Mouse (Mus musculus): ENCODE data around the gene Htt. TPM values are rescaled to one million over a fixed set of nuclear protein-coding genes. Genes with fewer than 3 reads are reported as not detected.

Gene Htt
- polyA plus RNA-seq, 1 experiment from 2014 or later = 7.9 TPM

GRCm38 (mm10) chr5:34955630-34956029 lies 194.1 kb downstream of the Htt start:
- DNase-seq (ENCODE audit: low spot score) (peak; percentile 52), ATAC-seq (no peak)
- no peaks in the 10 kb centered on the region for H3K36me3 ChIP-seq (ENCODE audit: control insufficient read depth, insufficient read depth, low read length)
- no peaks in the 10 kb centered on the region for H3K9me3 ChIP-seq (replicated peaks; ENCODE audit: control insufficient read depth, low read length)
- 64% methylated on average over 5 of the region's 5 CpGs for WGBS
- no peak overlapping the region for H3K4me2 ChIP-seq (ENCODE audit: low read length)
- H3K4me1 ChIP-seq (ENCODE audit: control insufficient read depth, insufficient read depth, low read length) = peaks cover 39% of the 10 kb centered on the region
- no peak overlapping the region for H3K9ac ChIP-seq (ENCODE audit: low read length)
- H3K4me3 ChIP-seq (ENCODE audit: low read depth, low read length) = no peak overlapping the region
- no peaks in the 10 kb centered on the region for H3K27me3 ChIP-seq (replicated peaks; ENCODE audit: control insufficient read depth, insufficient read depth, low read length)
- H3K27ac ChIP-seq (ENCODE audit: low read depth, low read length) = 0 out of 2 replicates have a peak overlapping the region, but pooled peaks have one; percentile 30

DNA sequence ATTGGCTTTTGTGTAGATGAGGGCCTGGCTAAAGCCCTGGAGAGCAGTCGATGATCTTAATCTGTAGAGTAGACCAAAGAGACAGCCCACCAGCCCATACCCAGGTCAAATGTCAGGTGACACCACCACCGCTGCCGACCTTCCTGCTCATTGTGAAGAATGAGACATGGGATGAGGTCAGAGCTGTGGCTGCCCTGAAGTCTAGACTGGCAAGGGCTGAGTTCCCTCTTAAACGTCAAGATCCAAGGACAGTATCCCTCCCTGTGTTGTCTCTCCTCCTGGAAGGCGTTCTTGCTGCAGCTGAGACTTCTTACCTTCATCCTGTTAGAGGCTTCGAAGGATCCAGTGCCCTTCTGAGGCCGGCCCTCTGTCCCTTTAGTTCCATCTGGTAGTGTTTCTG lies 194.6 kb downstream of the Htt start:
- WGBS = 92% methylated on average over 7 of the region's 7 CpGs
- no peaks in the 10 kb centered on the region for H3K36me3 ChIP-seq (ENCODE audit: control insufficient read depth, insufficient read depth, low read length)
- H3K27ac ChIP-seq (ENCODE audit: low read depth, low read length) = no peak overlapping the region
- H3K4me1 ChIP-seq (ENCODE audit: control insufficient read depth, insufficient read depth, low read length) = peaks cover 34% of the 10 kb centered on the region
- H3K4me2 ChIP-seq (ENCODE audit: low read length) = no peak overlapping the region
- no peaks in the 10 kb centered on the region for H3K27me3 ChIP-seq (replicated peaks; ENCODE audit: control insufficient read depth, insufficient read depth, low read length)
- H3K9ac ChIP-seq (ENCODE audit: low read length) = no peak overlapping the region
- ATAC-seq (no peak), DNase-seq (ENCODE audit: low spot score) (no peak)
- H3K4me3 ChIP-seq (ENCODE audit: low read depth, low read length) = no peak overlapping the region
- no peaks in the 10 kb centered on the region for H3K9me3 ChIP-seq (replicated peaks; ENCODE audit: control insufficient read depth, low read length)

DNA sequence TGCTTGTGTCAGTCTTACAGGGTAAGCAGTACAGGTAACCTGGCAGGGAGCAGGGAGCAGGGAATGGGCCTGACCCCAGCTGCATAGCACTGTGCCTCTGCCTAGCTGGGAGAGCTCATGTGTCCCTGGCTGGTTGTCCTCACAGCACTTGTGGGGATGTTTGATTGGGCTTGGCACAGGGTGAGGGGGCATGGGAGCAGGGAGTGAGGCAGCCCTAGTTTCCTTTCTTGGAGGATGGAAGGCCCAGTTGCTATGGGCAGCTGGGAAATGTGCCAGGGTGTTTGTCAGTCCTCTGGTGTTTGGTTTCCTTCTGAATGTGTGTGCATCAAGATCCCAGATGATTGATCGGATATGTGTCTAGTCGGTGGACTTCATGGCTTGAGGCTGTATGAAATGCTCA lies 195.5 kb downstream of the Htt start:
- H3K9me3 ChIP-seq (replicated peaks; ENCODE audit: control insufficient read depth, low read length) = no peaks in the 10 kb centered on the region
- peak; percentile 61 for DNase-seq (ENCODE audit: low spot score)
- 85% methylated on average over 2 of the region's 2 CpGs for WGBS
- H3K4me2 ChIP-seq (ENCODE audit: low read length) = no peak overlapping the region
- ATAC-seq = peak; percentile 49; the same call in 1 of the 2 replicates
- H3K9ac ChIP-seq (ENCODE audit: low read length) = no peak overlapping the region
- no peak overlapping the region for H3K4me3 ChIP-seq (ENCODE audit: low read depth, low read length)
- H3K36me3 ChIP-seq (ENCODE audit: control insufficient read depth, insufficient read depth, low read length) = no peaks in the 10 kb centered on the region
- H3K27me3 ChIP-seq (replicated peaks; ENCODE audit: control insufficient read depth, insufficient read depth, low read length) = no peaks in the 10 kb centered on the region
- H3K27ac ChIP-seq (ENCODE audit: low read depth, low read length) = no peak overlapping the region
- H3K4me1 ChIP-seq (ENCODE audit: control insufficient read depth, insufficient read depth, low read length) = peaks cover 29% of the 10 kb centered on the region

- WGBS = 90% methylated on average over 1 of the region's 1 CpGs
- no peak for DNase-seq (ENCODE audit: low spot score)
- H3K9me3 ChIP-seq (replicated peaks; ENCODE audit: control insufficient read depth, low read length) = no peaks in the 10 kb centered on the region
Observed at GRCm38 (mm10) chr5:34960021-34960420, 198.5 kb downstream of the Htt start.

More at GRCm38 (mm10) chr5:34960021-34960420, 198.5 kb downstream of the Htt start:
- Histone ChIP-seq H3K27me3 (replicated peaks; ENCODE audit: control insufficient read depth, insufficient read depth, low read length) (no peaks in the 10 kb centered on the region), H3K36me3 (ENCODE audit: control insufficient read depth, insufficient read depth, low read length) (peaks cover 7% of the 10 kb centered on the region), H3K27ac (ENCODE audit: low read depth, low read length) (no peak overlapping the region), H3K9ac (ENCODE audit: low read length) (no peak overlapping the region), H3K4me3 (ENCODE audit: low read depth, low read length) (no peak overlapping the region), H3K4me2 (ENCODE audit: low read length) (no peak overlapping the region), H3K4me1 (ENCODE audit: control insufficient read depth, insufficient read depth, low read length) (peaks cover 26% of the 10 kb centered on the region)
- no peak for ATAC-seq

MicroRNAs encoded within 50 kb of the gene (microRNA counts, 519-probe panel; counts per million panel counts)
- microRNA mmu-miR-467g = not detected

Small RNA genes within 50 kb of the gene (microRNA-seq; reads per million reads assigned to microRNA genes)
- not detected for gene Mir467g

Other genes with a start within 250 kb of the Htt start
- 3.6 and 4.8 TPM in 2 replicates for gene Tnip2, start 247.7 kb upstream of the Htt start, polyA plus RNA-seq (2014; fragmentation: Nextera tagmentation; extraction: Ambion mirVana)
- gene Sh3bp2, start 235.9 kb upstream of the Htt start, polyA plus RNA-seq (2014; fragmentation: Nextera tagmentation; extraction: Ambion mirVana) = 18.8 and 27.8 TPM in 2 replicates
- 166 and 196 TPM in 2 replicates for gene Add1, start 188.1 kb upstream of the Htt start, polyA plus RNA-seq (2014; fragmentation: Nextera tagmentation; extraction: Ambion mirVana)
- gene Mfsd10, start 124.5 kb upstream of the Htt start, polyA plus RNA-seq (2014; fragmentation: Nextera tagmentation; extraction: Ambion mirVana) = 72.8 and 84.8 TPM in 2 replicates
- gene Nop14, start 101.6 kb upstream of the Htt start, polyA plus RNA-seq (2014; fragmentation: Nextera tagmentation; extraction: Ambion mirVana) = 23.5 and 24.2 TPM in 2 replicates
- gene Grk4, start 101.4 kb upstream of the Htt start, polyA plus RNA-seq (2014; fragmentation: Nextera tagmentation; extraction: Ambion mirVana) = 1.2 TPM in 2 replicates
- 5.5 and 7.4 TPM in 2 replicates for gene Msantd1, start 146.3 kb downstream of the Htt start, polyA plus RNA-seq (2014; fragmentation: Nextera tagmentation; extraction: Ambion mirVana)
- gene Rgs12, start 187.7 kb downstream of the Htt start, polyA plus RNA-seq (2014; fragmentation: Nextera tagmentation; extraction: Ambion mirVana) = 37.2 and 37.4 TPM in 2 replicates